Mouse (Mus musculus): ENCODE results near the gene Gm45711. TPM values are rescaled to one million over a fixed set of nuclear protein-coding genes. Genes with fewer than 3 reads are reported as not detected.

The Gm45711 gene
- total and polyA plus RNA-seq, 3 experiments: not detected

DNA sequence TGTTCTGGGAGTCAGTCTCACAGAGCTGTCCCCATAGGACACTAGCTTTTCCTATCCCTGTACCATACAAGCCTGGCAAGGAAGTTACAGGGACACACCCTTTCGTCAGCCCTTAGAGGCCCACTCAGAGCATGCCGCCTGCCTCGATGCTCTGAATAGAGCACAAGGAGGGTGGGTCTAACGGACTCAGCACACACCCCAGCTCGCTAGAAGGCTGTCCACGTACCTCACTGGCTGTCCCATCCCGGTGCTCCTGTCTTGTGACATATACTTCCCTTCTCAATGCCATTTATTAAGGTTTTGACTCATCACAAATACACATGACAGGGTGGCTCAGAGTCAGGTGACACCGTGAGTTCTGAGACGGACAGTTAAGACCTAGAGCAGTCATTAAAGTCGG, 44.6 kb upstream of the Gm45711 start:
- no peaks in the 10 kb centered on the region for H3K27me3 ChIP-seq (replicated peaks)
- DNase-seq (ENCODE audit: extremely low read depth): no peak
- no peaks in the 10 kb centered on the region for H3K79me2 ChIP-seq (replicated peaks; ENCODE audit: control insufficient read depth, extremely low read depth, insufficient read depth, poor library complexity, severe bottlenecking)
- no peaks in the 10 kb centered on the region for H3K9me3 ChIP-seq (replicated peaks; ENCODE audit: low read length)
- peaks cover 0 to 24% of the 10 kb centered on the region in 2 experiments for H3K36me3 ChIP-seq (replicated peaks in 1 of 2; ENCODE audit: control insufficient read depth in 1 of 2, insufficient read depth in 1 of 2, low read length in 1 of 2)
- H3K4me1 ChIP-seq (ENCODE audit: control insufficient read depth in 1 of 2, insufficient read depth in 2 of 2): no peaks in the 10 kb centered on the region
- H3K9ac ChIP-seq (ENCODE audit: insufficient read depth, low read depth): no peak overlapping the region
- TF ChIP-seq MAZ (IDR thresholded peaks at IDR 0.05; ENCODE audit: low read depth, low read length) (no peak), TCF12 (IDR thresholded peaks at IDR 0.05; ENCODE audit: low read depth, low read length) (no peak), MEF2A (IDR thresholded peaks at IDR 0.05; ENCODE audit: borderline replicate concordance, low read depth, low read length) (no peak), ZNF384 (IDR thresholded peaks at IDR 0.05; ENCODE audit: low read depth, low read length) (no peak), NELFE (IDR thresholded peaks at IDR 0.05; ENCODE audit: low read depth, low read length) (no peak), SIN3A (IDR thresholded peaks at IDR 0.05; ENCODE audit: low read length) (no peak), USF1 (IDR thresholded peaks at IDR 0.05; ENCODE audit: low read depth, low read length) (no peak), GABPA (IDR thresholded peaks at IDR 0.05; ENCODE audit: insufficient replicate concordance, low read depth, low read length) (no peak), USF2 (conservative IDR thresholded peaks at IDR 0.05; ENCODE audit: low read depth, low read length) (no peak)
- in situ Hi-C loops (cut with MboI; ENCODE audit: low pct_ligation_motif_present, low pct_unique_long_range_greater_than_20kb, low sequenced_read_pairs) (loop anchor here (25.0 kb wide), 1 partner anchor 183 kb away; the partner anchor contains the start of genes Car7 and Nae1), dilution Hi-C loops (cut with MboI; ENCODE audit: extremely low pct_ligation_motif_present, extremely low pct_unique_long_range_greater_than_20kb, low sequenced_read_pairs) (no loop called here)
- no peak overlapping the region for H3K4me2 ChIP-seq (ENCODE audit: insufficient read depth, low read depth, poor library complexity, severe bottlenecking)
- H3K27ac ChIP-seq (ENCODE audit: insufficient read depth, low read depth): no peak overlapping the region
- no peak overlapping the region for H3K4me3 ChIP-seq (replicated peaks in 1 of 3; ENCODE audit: low read depth in 2 of 3, low read length in 2 of 3, poor library complexity in 1 of 3)

DNA sequence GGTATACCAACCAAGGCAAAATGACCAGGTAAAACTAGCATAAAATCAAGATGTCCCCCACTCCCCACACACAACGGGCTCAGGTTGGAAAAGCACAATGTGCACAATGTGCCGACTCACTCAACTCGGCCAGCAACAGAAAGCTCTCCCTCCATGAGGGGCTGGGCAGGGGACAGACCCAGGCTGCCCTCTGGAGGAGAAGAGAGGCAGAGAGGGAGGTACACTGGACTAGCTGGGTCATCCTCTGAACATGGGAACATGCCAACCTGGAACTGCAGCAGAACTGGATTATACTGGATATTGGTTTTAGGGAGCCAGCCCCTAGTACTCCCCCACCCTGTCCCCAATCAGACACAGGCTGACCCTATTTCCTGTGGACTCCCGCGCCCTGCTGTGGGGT, 43.3 kb upstream of the Gm45711 start:
- DNase-seq (ENCODE audit: extremely low read depth): no peak
- TF ChIP-seq BHLHE40 (IDR thresholded peaks at IDR 0.05; ENCODE audit: low read depth, low read length): no peak
- no peak for TF ChIP-seq EP300 (IDR thresholded peaks at IDR 0.05; ENCODE audit: low read length)
- TF ChIP-seq CHD1 (IDR thresholded peaks at IDR 0.05; ENCODE audit: low read depth, low read length): no peak
- peak in 1 of 2 experiments; percentile 30; a peak in 1 of 4 replicates for TF ChIP-seq CTCF (conservative IDR thresholded peaks at IDR 0.05 in 1 of 2, IDR thresholded peaks at IDR 0.05 in 1 of 2; ENCODE audit: low read depth in 2 of 2, low read length in 2 of 2)
- TF ChIP-seq NELFE (IDR thresholded peaks at IDR 0.05; ENCODE audit: low read depth, low read length): no peak
- Histone ChIP-seq H3K4me2 (ENCODE audit: insufficient read depth, low read depth, poor library complexity, severe bottlenecking) (no peak overlapping the region), H3K4me1 (ENCODE audit: control insufficient read depth in 1 of 2, insufficient read depth in 2 of 2) (no peaks in the 10 kb centered on the region), H3K27me3 (replicated peaks) (no peaks in the 10 kb centered on the region), H3K79me2 (replicated peaks; ENCODE audit: control insufficient read depth, extremely low read depth, insufficient read depth, poor library complexity, severe bottlenecking) (no peaks in the 10 kb centered on the region), H3K4me3 (replicated peaks in 1 of 3; ENCODE audit: low read depth in 2 of 3, low read length in 2 of 3, poor library complexity in 1 of 3) (no peak overlapping the region), H3K9me3 (replicated peaks; ENCODE audit: low read length) (no peaks in the 10 kb centered on the region), H3K36me3 (replicated peaks in 1 of 2; ENCODE audit: control insufficient read depth in 1 of 2, insufficient read depth in 1 of 2, low read length in 1 of 2) (peaks cover 0 to 31% of the 10 kb centered on the region in 2 experiments), H3K9ac (ENCODE audit: insufficient read depth, low read depth) (no peak overlapping the region), H3K27ac (ENCODE audit: insufficient read depth, low read depth) (no peak overlapping the region)
- in situ Hi-C loops (cut with MboI; ENCODE audit: low pct_ligation_motif_present, low pct_unique_long_range_greater_than_20kb, low sequenced_read_pairs): loop anchor here (25.0 kb wide), 1 partner anchor 184 kb away; the partner anchor contains the start of genes Car7 and Nae1
- dilution Hi-C loops (cut with MboI; ENCODE audit: extremely low pct_ligation_motif_present, extremely low pct_unique_long_range_greater_than_20kb, low sequenced_read_pairs): no loop called here

DNA sequence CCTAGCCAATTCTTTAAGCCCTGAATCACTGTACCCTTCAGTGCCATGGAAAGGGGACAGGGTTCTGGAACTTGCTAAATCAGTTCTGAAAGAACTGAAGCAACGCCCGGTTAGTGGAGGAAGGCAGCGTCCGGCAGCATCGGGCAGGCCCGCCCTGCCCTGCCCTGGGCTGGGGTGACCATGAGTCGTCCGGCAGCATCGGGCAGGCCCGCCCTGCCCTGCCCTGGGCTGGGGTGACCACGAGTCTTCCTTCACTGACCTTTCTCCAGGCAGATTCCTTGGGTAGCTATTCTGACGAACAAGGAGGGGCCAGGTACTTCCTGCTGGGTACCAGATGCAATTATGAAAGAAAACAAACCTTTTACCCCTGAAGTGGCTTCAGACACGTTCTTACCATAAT, 40.2 kb upstream of the Gm45711 start:
- DNase-seq (ENCODE audit: extremely low read depth): no peak
- no peak overlapping the region for H3K27ac ChIP-seq (ENCODE audit: insufficient read depth, low read depth)
- H3K4me1 ChIP-seq (ENCODE audit: control insufficient read depth in 1 of 2, insufficient read depth in 2 of 2): no peaks in the 10 kb centered on the region
- TF ChIP-seq ELF1 (IDR thresholded peaks at IDR 0.05; ENCODE audit: low read depth, low read length) (no peak), TCF12 (IDR thresholded peaks at IDR 0.05; ENCODE audit: low read depth, low read length) (no peak), JUND (conservative IDR thresholded peaks at IDR 0.05; ENCODE audit: low read depth, low read length) (no peak), JUN (IDR thresholded peaks at IDR 0.05; ENCODE audit: insufficient read depth, low read depth, low read length) (no peak), UBTF (IDR thresholded peaks at IDR 0.05; ENCODE audit: low read depth, low read length) (no peak), CTCF (conservative IDR thresholded peaks at IDR 0.05 in 1 of 2, IDR thresholded peaks at IDR 0.05 in 1 of 2; ENCODE audit: low read depth in 2 of 2, low read length in 2 of 2) (no peak), RCOR1 (conservative IDR thresholded peaks at IDR 0.05; ENCODE audit: low read depth, low read length) (no peak), MAZ (IDR thresholded peaks at IDR 0.05; ENCODE audit: low read depth, low read length) (no peak), E2F4 (IDR thresholded peaks at IDR 0.05; ENCODE audit: insufficient replicate concordance, low read depth, low read length) (no peak), USF1 (IDR thresholded peaks at IDR 0.05; ENCODE audit: low read depth, low read length) (no peak), SMC3 (IDR thresholded peaks at IDR 0.05; ENCODE audit: low read depth, low read length) (no peak), POLR2A (IDR thresholded peaks at IDR 0.05; ENCODE audit: low read depth, low read length) (no peak), EP300 (IDR thresholded peaks at IDR 0.05; ENCODE audit: low read length) (no peak), TBP (conservative IDR thresholded peaks at IDR 0.05; ENCODE audit: low read depth, low read length) (no peak)
- H3K79me2 ChIP-seq (replicated peaks; ENCODE audit: control insufficient read depth, extremely low read depth, insufficient read depth, poor library complexity, severe bottlenecking): no peaks in the 10 kb centered on the region
- H3K4me3 ChIP-seq (replicated peaks in 1 of 3; ENCODE audit: low read depth in 2 of 3, low read length in 2 of 3, poor library complexity in 1 of 3): no peak overlapping the region
- no peak overlapping the region for H3K9ac ChIP-seq (ENCODE audit: insufficient read depth, low read depth)
- H3K4me2 ChIP-seq (ENCODE audit: insufficient read depth, low read depth, poor library complexity, severe bottlenecking): no peak overlapping the region
- dilution Hi-C loops (cut with MboI; ENCODE audit: extremely low pct_ligation_motif_present, extremely low pct_unique_long_range_greater_than_20kb, low sequenced_read_pairs): no loop called here
- in situ Hi-C loops (cut with MboI; ENCODE audit: low pct_ligation_motif_present, low pct_unique_long_range_greater_than_20kb, low sequenced_read_pairs): loop anchor here (25.0 kb wide), 1 partner anchor 187 kb away; the partner anchor contains the start of genes Car7 and Nae1
- H3K27me3 ChIP-seq (replicated peaks): no peaks in the 10 kb centered on the region
- H3K9me3 ChIP-seq (replicated peaks; ENCODE audit: low read length): no peaks in the 10 kb centered on the region
- peaks cover 0 to 51% of the 10 kb centered on the region in 2 experiments for H3K36me3 ChIP-seq (replicated peaks in 1 of 2; ENCODE audit: control insufficient read depth in 1 of 2, insufficient read depth in 1 of 2, low read length in 1 of 2)
